ENCODE assay signal across 29 mouse cellular contexts in genomic region chr2:127074116-127074515, GRCm38 (mm10).
"Had no signal": no experiment of that assay in that cellular context is flagged by ENCODE, and none has a peak within 500 bp of the region (broad histone marks: within the 10 kb centered on the region; RNA-seq: fewer than 3 reads in every experiment).

No protein-coding gene starts in this region.

- H3K27ac ChIP-seq: heart, embryonic 10.5 days; heart, embryonic 13.5 days; heart, embryonic 15.5 days; hindbrain, embryonic 12.5 days; hindbrain, embryonic 13.5 days; hindbrain, embryonic 14.5 days; hindbrain, embryonic 15.5 days; hindbrain, postnatal 0 days; intestine, embryonic 15.5 days; kidney, embryonic 15.5 days; kidney, postnatal 0 days; layer of hippocampus, adult 2 months; left cerebral cortex, adult 2 months had no signal

- H3K4me3 ChIP-seq: heart, embryonic 10.5 days; heart, embryonic 12.5 days; heart, embryonic 13.5 days; heart, embryonic 15.5 days; hindbrain, embryonic 12.5 days; hindbrain, embryonic 13.5 days; hindbrain, embryonic 15.5 days; intestine, embryonic 15.5 days; kidney, embryonic 15.5 days; layer of hippocampus, adult 2 months; left cerebral cortex, adult 2 months had no signal

- H3K27me3 ChIP-seq: heart, embryonic 12.5 days; heart, embryonic 13.5 days; heart, embryonic 15.5 days; hindbrain, embryonic 12.5 days; hindbrain, embryonic 13.5 days; hindbrain, embryonic 15.5 days; intestine, embryonic 15.5 days; kidney, embryonic 15.5 days had no signal

- DNase-seq: heart, postnatal 10 days; heart, postnatal 14 days; heart, postnatal 36 days; kidney, adult 11 months; kidney, adult 18-20 months; kidney, adult 2 months; kidney, adult 8-10 months; kidney, adult 9 months; kidney, postnatal 10 days; kidney, postnatal 14 days; kidney, postnatal 25 days; kidney, postnatal 36 days; kidney, postnatal 4 days; layer of hippocampus, adult 9-11 months; layer of hippocampus, postnatal 36 days had no signal

- H3K9me3 ChIP-seq: heart, embryonic 10.5 days; heart, embryonic 12.5 days; heart, embryonic 13.5 days; heart, embryonic 15.5 days; hindbrain, embryonic 12.5 days; hindbrain, embryonic 13.5 days; hindbrain, embryonic 15.5 days; intestine, embryonic 15.5 days; kidney, embryonic 15.5 days had no signal

- H3K36me3 ChIP-seq: heart, embryonic 10.5 days; heart, embryonic 12.5 days; heart, embryonic 15.5 days; hindbrain, embryonic 12.5 days; hindbrain, embryonic 13.5 days; hindbrain, embryonic 15.5 days; intestine, embryonic 15.5 days; kidney, embryonic 15.5 days had no signal
